Mouse (Mus musculus): ENCODE results near the gene Arhgef10l. TPM values are rescaled to one million over a fixed set of nuclear protein-coding genes. Genes with fewer than 3 reads are reported as not detected.

The Arhgef10l gene
- total and polyA plus RNA-seq, 3 experiments, result 10.2 to 26.0 TPM; not detected in 1

GRCm38 (mm10) chr4:140684141-140684871 lies 18.5 kb upstream of the Arhgef10l start:
- peak; percentile 83 for DNase-seq (ENCODE audit: low read depth, low spot score)
- H3K9me3 ChIP-seq (replicated peaks; ENCODE audit: insufficient read depth, low read length), result no peaks in the 10 kb centered on the region
- H3K4me3 ChIP-seq (ENCODE audit: control insufficient read depth in 1 of 2, insufficient read depth in 1 of 2, low read depth in 2 of 2, low read length in 2 of 2), result peak overlapping the region; percentile 3 to 27
- H3K9ac ChIP-seq (ENCODE audit: control insufficient read depth, low read depth, low read length, poor library complexity, severe bottlenecking), result peak overlapping the region; percentile 76
- no peaks in the 10 kb centered on the region for H3K79me2 ChIP-seq (ENCODE audit: control insufficient read depth, insufficient read depth, low read length, poor library complexity)
- peaks cover 0 to 17% of the 10 kb centered on the region in 2 experiments; a peak in 2 of 4 replicates for H3K36me3 ChIP-seq (ENCODE audit: control insufficient read depth in 1 of 2, insufficient read depth in 2 of 2, low read length in 2 of 2)
- H3K4me1 ChIP-seq (ENCODE audit: control insufficient read depth in 1 of 2, insufficient read depth in 2 of 2, low read length in 2 of 2), result peaks cover 5 to 21% of the 10 kb centered on the region in 2 experiments
- H3K27me3 ChIP-seq (ENCODE audit: control insufficient read depth in 1 of 2, insufficient read depth in 2 of 2, low read length in 2 of 2), result no peaks in the 10 kb centered on the region
- H3K27ac ChIP-seq (ENCODE audit: control insufficient read depth, low read depth, low read length), result peak overlapping the region; percentile 85
- TF ChIP-seq ETS1 (IDR thresholded peaks at IDR 0.05; ENCODE audit: low read depth, low read length), result peak; percentile 78
- TF ChIP-seq BHLHE40 (IDR thresholded peaks at IDR 0.05; ENCODE audit: borderline replicate concordance, low read depth, low read length), result no peak
- no peak for TF ChIP-seq RAD21 (IDR thresholded peaks at IDR 0.05; ENCODE audit: low read depth, low read length)
- TF ChIP-seq UBTF (IDR thresholded peaks at IDR 0.05; ENCODE audit: borderline replicate concordance, insufficient read depth, low read depth, low read length), result no peak
- no peak for TF ChIP-seq POLR2AphosphoS5 (IDR thresholded peaks at IDR 0.05; ENCODE audit: borderline replicate concordance, low read depth, low read length)
- TF ChIP-seq MAX (IDR thresholded peaks at IDR 0.05; ENCODE audit: low read length), result peak; percentile 98
- peak; percentile 37; the same call in 1 of the 2 replicates for TF ChIP-seq GATA1 (IDR thresholded peaks at IDR 0.05; ENCODE audit: low read depth, low read length)
- no peak for TF ChIP-seq ZKSCAN1 (IDR thresholded peaks at IDR 0.05; ENCODE audit: low read depth, low read length)
- no peak for TF ChIP-seq USF2 (IDR thresholded peaks at IDR 0.05; ENCODE audit: borderline replicate concordance in 1 of 2, insufficient read depth in 1 of 2, low read depth in 1 of 2, low read length in 2 of 2)
- peak; percentile 80 for TF ChIP-seq TAL1 (IDR thresholded peaks at IDR 0.05; ENCODE audit: low read length)
- TF ChIP-seq MEF2A (IDR thresholded peaks at IDR 0.05; ENCODE audit: extremely low read depth, insufficient replicate concordance, low read depth, low read length, poor library complexity, severe bottlenecking), result no peak
- TF ChIP-seq TBP (IDR thresholded peaks at IDR 0.05; ENCODE audit: low read depth, low read length), result peak; percentile 31; the same call in 1 of the 2 replicates
- no peak for TF ChIP-seq E2F4 (IDR thresholded peaks at IDR 0.05; ENCODE audit: borderline replicate concordance, low read depth, low read length)
- peak; percentile 25; the same call in 1 of the 2 replicates for TF ChIP-seq JUND (IDR thresholded peaks at IDR 0.05; ENCODE audit: low read depth, low read length)
- TF ChIP-seq MAFK (IDR thresholded peaks at IDR 0.05; ENCODE audit: borderline replicate concordance, low read depth, low read length), result peak; percentile 27; the same call in 1 of the 2 replicates
- no peak for TF ChIP-seq KAT2A (conservative IDR thresholded peaks at IDR 0.05; ENCODE audit: low read depth, low read length)
- no peak for TF ChIP-seq CHD2 (IDR thresholded peaks at IDR 0.05; ENCODE audit: low read length)
- TF ChIP-seq USF1 (IDR thresholded peaks at IDR 0.05; ENCODE audit: low read depth, low read length), result peak; percentile 75
- no peak for TF ChIP-seq ZNF384 (IDR thresholded peaks at IDR 0.05; ENCODE audit: low read depth, low read length)
- TF ChIP-seq NELFE (IDR thresholded peaks at IDR 0.05; ENCODE audit: low read depth, low read length), result no peak
- no peak for TF ChIP-seq CHD1 (IDR thresholded peaks at IDR 0.05; ENCODE audit: low read depth, low read length)
- TF ChIP-seq POLR2A (IDR thresholded peaks at IDR 0.05; ENCODE audit: control insufficient read depth in 1 of 2, insufficient read depth in 1 of 2, low read depth in 1 of 2, low read length in 2 of 2, poor library complexity in 1 of 2), result peak; percentile 40 to 69; a peak in 2 of 4 replicates
- TF ChIP-seq EP300 (IDR thresholded peaks at IDR 0.05; ENCODE audit: low read depth in 1 of 2, low read length in 2 of 2), result peak; percentile 65 to 88
- no peak for TF ChIP-seq CTCF (IDR thresholded peaks at IDR 0.05 in 2 of 3, conservative IDR thresholded peaks at IDR 0.05 in 1 of 3; ENCODE audit: control insufficient read depth in 1 of 3, insufficient read depth in 1 of 3, low read depth in 2 of 3, low read length in 3 of 3, poor library complexity in 1 of 3, severe bottlenecking in 1 of 3)
- TF ChIP-seq RCOR1 (IDR thresholded peaks at IDR 0.05; ENCODE audit: low read depth, low read length), result no peak
- peak; percentile 55 for TF ChIP-seq SIN3A (IDR thresholded peaks at IDR 0.05; ENCODE audit: low read length)
- TF ChIP-seq ELF1 (IDR thresholded peaks at IDR 0.05; ENCODE audit: low read depth, low read length), result no peak
- no peak; the same call in 1 of the 2 replicates for TF ChIP-seq HCFC1 (IDR thresholded peaks at IDR 0.05; ENCODE audit: low read depth, low read length)
- no peak for TF ChIP-seq GABPA (IDR thresholded peaks at IDR 0.05; ENCODE audit: low read depth, low read length)
- TF ChIP-seq MAZ (IDR thresholded peaks at IDR 0.05; ENCODE audit: low read depth, low read length), result peak; percentile 83
- peak; percentile 68; the same call in 1 of the 2 replicates for TF ChIP-seq TCF12 (IDR thresholded peaks at IDR 0.05; ENCODE audit: low read depth, low read length)
- no peak for TF ChIP-seq ZC3H11A (IDR thresholded peaks at IDR 0.05; ENCODE audit: low read depth, low read length)
- TF ChIP-seq SMC3 (IDR thresholded peaks at IDR 0.05; ENCODE audit: low read depth, low read length), result no peak
- no peak for TF ChIP-seq NRF1 (IDR thresholded peaks at IDR 0.05; ENCODE audit: insufficient read depth, low read depth, low read length, poor library complexity, severe bottlenecking)
- no peak for TF ChIP-seq POLR2AphosphoS2 (IDR thresholded peaks at IDR 0.05; ENCODE audit: low read length)
- TF ChIP-seq MYC (IDR thresholded peaks at IDR 0.05; ENCODE audit: low read depth, low read length), result peak; percentile 100
